Mouse (Mus musculus) megakaryocyte, embryonic 14.5 days (primary cell): ENCODE measurements around the gene Pnldc1.

Experiments used
- FLI1 ChIP-seq: IDR thresholded peaks from 2 replicates; pipeline ENCODE4 v1.6.1; 2012; ENCODE audit warnings: low read length, inconsistent platforms, mixed read lengths
- GATA1 ChIP-seq: IDR thresholded peaks from 3 replicates; pipeline ENCODE4 v1.6.1; 2012; ENCODE audit warnings: mixed read lengths, low read length, inconsistent platforms, borderline replicate concordance

DNA sequence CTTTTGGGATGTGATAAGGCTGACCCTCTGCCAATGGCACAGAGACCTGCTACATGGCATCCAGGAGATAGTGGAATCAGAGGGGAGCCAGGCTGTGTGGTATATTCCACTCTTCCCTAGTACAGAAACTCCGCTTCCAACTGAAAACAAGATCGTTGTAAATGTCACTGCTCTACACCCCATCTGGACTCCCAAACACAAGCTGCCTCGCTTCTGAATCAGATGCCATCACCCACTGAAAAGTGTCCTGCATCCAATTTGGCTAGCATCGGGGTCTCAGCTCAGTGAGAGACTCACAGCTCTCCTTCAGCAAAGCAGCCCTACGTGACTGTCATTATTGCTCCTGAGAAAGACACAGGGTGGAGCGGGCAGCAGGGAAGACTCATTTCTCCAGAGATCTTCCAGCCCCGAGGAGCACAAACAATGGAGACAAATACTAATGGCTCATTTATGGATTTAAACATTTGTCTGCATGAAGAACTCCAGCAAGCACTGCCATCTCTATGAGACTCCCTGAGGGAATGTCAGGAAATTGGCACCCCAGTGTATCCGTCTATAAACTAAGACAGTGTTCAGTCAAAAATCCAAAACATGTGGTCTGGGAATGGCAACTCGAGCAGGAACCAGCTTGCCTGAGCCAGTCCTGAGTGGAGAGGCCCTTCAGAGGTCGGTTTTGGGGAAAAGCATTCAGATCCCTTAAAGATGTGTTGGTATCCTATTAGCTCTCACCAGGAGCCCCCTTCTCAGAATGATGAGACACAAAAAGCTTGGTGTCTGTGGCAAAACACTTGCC, 70.4 kb downstream of the Pnldc1 start:
- no peak for TF ChIP-seq GATA1
- no peak for TF ChIP-seq FLI1
